Mouse (Mus musculus) embryonic facial prominence, embryonic 11.5 days (tissue): ENCODE results near the gene Dgki. TPM values are rescaled to one million over a fixed set of nuclear protein-coding genes. Genes with fewer than 3 reads are reported as not detected.

Source experiments
- ATAC-seq: fragments of 200-750 bp; cut with Nextera tagmentation; replicated peaks from 2 replicates; pipeline ENCODE4 v1.8.0; 2017; ENCODE audit warnings: low read depth; ENCODE audit not compliant: insufficient number of reproducible peaks, low FRiP score, low TSS enrichment
- DNase-seq: peaks from one replicate; pipeline ENCODE4 v3.0.0-alpha.2; 2015; ENCODE audit warnings: low spot score
- H3K27ac ChIP-seq: fragments of 300-500 bp; sonication (generic); replicated peaks from 2 replicates; pipeline ENCODE4 v1.5.1; 2014; ENCODE audit warnings: mild to moderate bottlenecking, low read depth, low read length, control low read depth
- H3K27me3 ChIP-seq: fragments of 300-500 bp; sonication (generic); 2 replicates; pipeline ENCODE4 v1.6.1; 2014; ENCODE audit warnings: mild to moderate bottlenecking, low read length, moderate library complexity, mixed read lengths; ENCODE audit not compliant: control insufficient read depth, insufficient read depth
- H3K36me3 ChIP-seq: fragments of 300-500 bp; sonication (generic); replicated peaks from 2 replicates; pipeline ENCODE4 v1.6.1; 2014; ENCODE audit warnings: low read depth, mild to moderate bottlenecking, low read length, moderate library complexity, mixed read lengths; ENCODE audit not compliant: control insufficient read depth, insufficient read depth
- H3K4me1 ChIP-seq: fragments of 300-500 bp; sonication (generic); 2 replicates; pipeline ENCODE4 v1.6.1; 2014; ENCODE audit warnings: low read length, mixed read lengths; ENCODE audit not compliant: control insufficient read depth, insufficient read depth
- H3K4me2 ChIP-seq: fragments of 300-500 bp; sonication (generic); 2 replicates; pipeline ENCODE4 v1.6.1; 2014; ENCODE audit warnings: low read depth, mild to moderate bottlenecking, control low read depth, low read length, moderate library complexity
- H3K4me3 ChIP-seq: fragments of 300-500 bp; sonication (generic); 2 replicates; pipeline ENCODE4 v1.5.1; 2014; ENCODE audit warnings: low read depth, low read length, control low read depth
- H3K9ac ChIP-seq: fragments of 300-500 bp; sonication (generic); replicated peaks from 2 replicates; pipeline ENCODE4 v1.6.1; 2014; ENCODE audit warnings: mild to moderate bottlenecking, control low read depth, low read length
- H3K9me3 ChIP-seq: fragments of 300-500 bp; sonication (generic); replicated peaks from 2 replicates; pipeline ENCODE4 v1.6.1; 2016; ENCODE audit warnings: mild to moderate bottlenecking, low read length, inconsistent platforms, mixed read lengths; ENCODE audit not compliant: control insufficient read depth
- WGBS: fragments of 180-500 bp; shearing (Covaris S2); extraction: QIAGEN DNeasy Blood & Tissue Kit; methylation state at CpG from one replicate; pipeline ENCODE4 v1.1.7; 2014; 5-methylcytosine and 5-hydroxymethylcytosine counted together
- polyA plus RNA-seq: library from polyadenylated mRNA; unstranded; fragments of >200 nt; fragmentation: Nextera tagmentation; extraction: Ambion mirVana; gene quantifications from 2 replicates; pipeline ENCODE4 v1.2.1, GENCODE M21; 2014

Gene Dgki
- polyA plus RNA-seq, 1 experiment from 2014 or later: 1.0 TPM

DNA sequence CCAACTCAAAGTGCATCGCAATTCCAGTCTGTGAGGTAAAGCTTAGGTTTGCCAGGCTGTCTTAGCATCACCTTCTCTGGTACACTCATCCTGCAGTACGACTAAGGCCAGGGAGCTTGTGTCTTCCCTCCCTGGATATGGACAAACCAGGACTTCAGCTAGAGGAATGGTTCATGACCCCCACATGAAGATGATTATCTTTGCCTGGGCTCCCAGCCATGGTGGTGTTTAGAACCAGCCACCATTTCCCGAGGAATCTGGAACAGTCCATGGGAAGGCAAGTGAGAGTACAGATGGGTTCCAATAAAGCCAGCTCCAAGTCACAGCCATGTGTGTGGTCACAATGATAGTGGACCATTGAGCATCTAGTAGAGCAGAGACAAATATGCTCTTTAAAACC lies 427.1 kb downstream of the Dgki start:
- H3K27ac ChIP-seq: no peak overlapping the region
- no peak for ATAC-seq

DNA sequence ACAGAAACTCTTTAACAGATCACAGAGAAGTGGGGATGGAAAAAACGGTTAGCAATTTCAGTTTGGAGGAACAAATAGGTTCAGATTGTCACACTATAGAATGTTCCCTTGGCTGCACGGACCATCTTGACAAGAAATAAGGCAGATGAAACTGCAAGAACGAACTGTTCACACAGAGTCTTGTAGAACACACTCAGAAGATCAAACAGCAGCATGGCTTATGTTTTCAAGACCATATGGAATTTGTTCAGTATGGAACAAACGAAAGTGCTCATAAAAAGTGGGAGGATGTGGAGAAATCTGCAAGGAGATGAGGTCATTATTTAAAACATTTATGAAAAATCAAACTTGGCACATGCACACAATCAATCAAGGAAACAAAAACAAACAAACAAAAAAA lies 431.8 kb downstream of the Dgki start:
- Histone ChIP-seq H3K4me2 (no peak overlapping the region), H3K36me3 (no peaks in the 10 kb centered on the region), H3K9me3 (no peaks in the 10 kb centered on the region), H3K9ac (no peak overlapping the region), H3K4me1 (no peaks in the 10 kb centered on the region), H3K27me3 (no peaks in the 10 kb centered on the region), H3K27ac (no peak overlapping the region), H3K4me3 (no peak overlapping the region)
- DNase-seq (peak; percentile 9), ATAC-seq (no peak)
- 51% methylated on average over 4 of the region's 4 CpGs for WGBS

More for the DNA sequence above, 427.1 kb downstream of the Dgki start:
- H3K36me3 ChIP-seq: no peaks in the 10 kb centered on the region
- no peak overlapping the region for H3K9ac ChIP-seq
- no peak overlapping the region for H3K4me3 ChIP-seq
- H3K9me3 ChIP-seq: no peaks in the 10 kb centered on the region
- no peaks in the 10 kb centered on the region for H3K4me1 ChIP-seq
- no peak for DNase-seq
- no peaks in the 10 kb centered on the region for H3K27me3 ChIP-seq
- no peak overlapping the region for H3K4me2 ChIP-seq
- WGBS: 80% methylated on average over 3 of the region's 3 CpGs

DNA sequence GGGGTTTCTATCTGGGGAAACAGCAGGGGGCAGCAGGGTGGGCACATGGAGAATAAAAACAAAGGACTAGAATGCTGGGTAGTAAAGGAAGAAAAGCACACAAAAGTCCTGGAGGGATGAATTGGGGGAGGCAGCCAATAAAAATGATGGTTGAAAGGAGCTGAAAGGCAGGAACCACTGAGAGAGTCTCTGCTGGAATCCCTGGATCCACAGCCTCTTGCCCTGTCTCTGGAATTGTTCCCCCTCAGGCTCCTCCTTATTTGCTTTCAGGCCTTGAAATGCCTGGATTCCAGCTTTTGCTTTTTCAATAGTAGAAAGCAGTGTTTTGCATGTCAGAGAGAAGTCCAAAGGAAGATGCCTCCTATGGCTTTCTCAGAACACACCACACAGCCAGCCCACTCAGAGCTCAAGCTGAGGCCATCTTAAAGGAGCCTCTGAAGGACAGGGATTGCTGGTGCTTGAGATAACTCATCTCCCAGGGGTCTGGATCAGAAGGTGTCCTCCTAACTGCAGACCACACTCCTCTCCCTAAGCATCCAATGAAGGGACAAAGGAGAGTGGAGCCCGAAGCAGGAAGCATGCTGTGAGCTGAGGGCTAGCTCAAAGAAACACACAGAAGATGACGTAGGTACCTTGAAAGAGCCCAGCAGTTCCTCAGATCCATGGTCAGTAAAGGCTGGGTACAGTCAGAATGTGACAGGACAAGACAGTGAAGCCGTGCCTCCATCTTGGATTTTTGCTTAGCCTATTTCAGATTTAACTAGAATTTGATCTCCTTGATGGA lies 441.5 kb downstream of the Dgki start:
- WGBS: 60% methylated on average over 3 of the region's 3 CpGs
- 0 out of 2 replicates have a peak, but pooled peaks have one; percentile 44 for ATAC-seq

GRCm38 (mm10) chr6:36857627-36858257 lies 442.2 kb downstream of the Dgki start:
- no peaks in the 10 kb centered on the region for H3K4me1 ChIP-seq
- H3K27me3 ChIP-seq: no peaks in the 10 kb centered on the region
- 31% methylated on average over 6 of the region's 6 CpGs for WGBS
- no peak overlapping the region for H3K9ac ChIP-seq
- ATAC-seq: peak; percentile 59; the same call in 1 of the 2 replicates
- no peaks in the 10 kb centered on the region for H3K9me3 ChIP-seq
- no peak overlapping the region for H3K4me3 ChIP-seq
- 0 out of 2 replicates have a peak overlapping the region, but pooled peaks have one; percentile 20 for H3K27ac ChIP-seq
- DNase-seq: peak; percentile 30
- no peak overlapping the region for H3K4me2 ChIP-seq
- H3K36me3 ChIP-seq: no peaks in the 10 kb centered on the region

More for the DNA sequence above, 441.5 kb downstream of the Dgki start:
- H3K4me1 ChIP-seq: no peaks in the 10 kb centered on the region
- H3K9ac ChIP-seq: no peak overlapping the region
- no peak overlapping the region for H3K4me3 ChIP-seq
- H3K27ac ChIP-seq: 0 out of 2 replicates have a peak overlapping the region, but pooled peaks have one; percentile 20
- H3K36me3 ChIP-seq: no peaks in the 10 kb centered on the region
- peak; percentile 45 for DNase-seq
- H3K27me3 ChIP-seq: no peaks in the 10 kb centered on the region
- no peak overlapping the region for H3K4me2 ChIP-seq
- H3K9me3 ChIP-seq: no peaks in the 10 kb centered on the region

GRCm38 (mm10) chr6:36850422-36851129 lies 449.4 kb downstream of the Dgki start:
- H3K27me3 ChIP-seq: no peaks in the 10 kb centered on the region
- H3K27ac ChIP-seq: no peak overlapping the region
- no peaks in the 10 kb centered on the region for H3K4me1 ChIP-seq
- WGBS: 83% methylated on average over 7 of the region's 7 CpGs
- H3K9ac ChIP-seq: no peak overlapping the region
- no peak overlapping the region for H3K4me3 ChIP-seq
- H3K4me2 ChIP-seq: no peak overlapping the region
- no peak for ATAC-seq
- DNase-seq: no peak
- no peaks in the 10 kb centered on the region for H3K36me3 ChIP-seq
- H3K9me3 ChIP-seq: no peaks in the 10 kb centered on the region

DNA sequence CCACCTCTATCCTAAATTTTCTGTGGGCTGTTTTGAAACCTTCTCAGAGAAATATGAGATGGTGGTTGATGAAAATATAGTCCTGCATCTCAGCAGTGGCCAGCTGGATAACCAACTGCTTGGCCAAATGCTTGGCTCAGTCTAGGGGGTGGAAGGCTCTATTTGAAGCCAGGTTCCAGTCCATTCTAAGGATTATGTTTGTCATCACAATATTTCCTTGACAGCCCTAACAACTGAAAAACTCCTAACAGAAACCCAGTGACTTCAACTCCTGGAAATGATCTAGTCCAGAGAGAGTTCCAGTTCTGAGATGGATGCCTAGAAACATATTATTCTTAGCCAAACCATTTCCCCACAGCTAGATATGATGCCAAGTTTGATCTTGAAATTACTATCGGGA lies 454.7 kb downstream of the Dgki start:
- Histone ChIP-seq H3K27ac (no peak overlapping the region), H3K27me3 (no peaks in the 10 kb centered on the region), H3K36me3 (no peaks in the 10 kb centered on the region), H3K4me1 (no peaks in the 10 kb centered on the region), H3K9ac (no peak overlapping the region), H3K4me2 (no peak overlapping the region), H3K9me3 (no peaks in the 10 kb centered on the region), H3K4me3 (no peak overlapping the region)
- DNase-seq: no peak
- WGBS: 58% methylated on average over 1 of the region's 1 CpGs
- ATAC-seq: no peak

GRCm38 (mm10) chr6:36844258-36844657 lies 455.7 kb downstream of the Dgki start:
- DNase-seq: no peak
- H3K36me3 ChIP-seq: no peaks in the 10 kb centered on the region
- H3K27me3 ChIP-seq: no peaks in the 10 kb centered on the region
- ATAC-seq: no peak
- no peak overlapping the region for H3K4me2 ChIP-seq
- 71% methylated on average over 6 of the region's 6 CpGs for WGBS
- H3K9ac ChIP-seq: no peak overlapping the region
- no peak overlapping the region for H3K27ac ChIP-seq
- H3K4me3 ChIP-seq: no peak overlapping the region
- no peaks in the 10 kb centered on the region for H3K4me1 ChIP-seq
- H3K9me3 ChIP-seq: no peaks in the 10 kb centered on the region
